Mouse (Mus musculus): ENCODE results near the gene Arsb.
A peak's percentile ranks its signal among the peaks of the same experiment; 100 is the strongest.

Arsb gene

GRCm38 (mm10) chr13:93771588-93772278 is at the start of gene Arsb:
Gene Arsb (plus strand): TSS chr13:93771630.
- peak; percentile 92 for DNase-seq

DNA sequence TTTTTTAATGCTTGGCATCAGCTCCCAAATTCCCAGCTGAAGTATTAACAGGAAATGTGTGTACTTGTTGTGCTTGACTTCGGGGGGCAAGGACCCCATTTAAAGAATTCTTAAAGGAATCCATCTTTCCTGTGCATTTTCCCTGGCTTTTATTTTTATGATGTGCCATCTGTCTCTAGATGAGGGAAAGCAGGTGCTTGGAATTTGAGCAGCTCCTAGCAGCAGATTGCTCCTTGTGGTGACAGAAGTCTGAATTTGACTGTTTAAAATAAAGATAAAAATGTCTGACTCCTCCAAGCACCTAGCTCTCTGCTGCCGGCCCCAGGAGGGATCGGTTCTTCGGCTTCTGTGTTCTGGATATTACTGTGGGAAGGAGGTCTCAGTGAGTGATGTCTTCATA is 49.5 kb upstream of the Arsb start:
- no peak for DNase-seq

GRCm38 (mm10) chr13:93723455-93723854 is 48.0 kb upstream of the Arsb start:
- DNase-seq, result no peak

- peak; percentile 25 for DNase-seq
Observed at GRCm38 (mm10) chr13:93724206-93724605, 47.2 kb upstream of the Arsb start.

GRCm38 (mm10) chr13:93735131-93735636 is 36.2 kb upstream of the Arsb start:
- DNase-seq, result no peak

- no peak for DNase-seq
Observed at GRCm38 (mm10) chr13:93744118-93744517, 27.3 kb upstream of the Arsb start.

DNA sequence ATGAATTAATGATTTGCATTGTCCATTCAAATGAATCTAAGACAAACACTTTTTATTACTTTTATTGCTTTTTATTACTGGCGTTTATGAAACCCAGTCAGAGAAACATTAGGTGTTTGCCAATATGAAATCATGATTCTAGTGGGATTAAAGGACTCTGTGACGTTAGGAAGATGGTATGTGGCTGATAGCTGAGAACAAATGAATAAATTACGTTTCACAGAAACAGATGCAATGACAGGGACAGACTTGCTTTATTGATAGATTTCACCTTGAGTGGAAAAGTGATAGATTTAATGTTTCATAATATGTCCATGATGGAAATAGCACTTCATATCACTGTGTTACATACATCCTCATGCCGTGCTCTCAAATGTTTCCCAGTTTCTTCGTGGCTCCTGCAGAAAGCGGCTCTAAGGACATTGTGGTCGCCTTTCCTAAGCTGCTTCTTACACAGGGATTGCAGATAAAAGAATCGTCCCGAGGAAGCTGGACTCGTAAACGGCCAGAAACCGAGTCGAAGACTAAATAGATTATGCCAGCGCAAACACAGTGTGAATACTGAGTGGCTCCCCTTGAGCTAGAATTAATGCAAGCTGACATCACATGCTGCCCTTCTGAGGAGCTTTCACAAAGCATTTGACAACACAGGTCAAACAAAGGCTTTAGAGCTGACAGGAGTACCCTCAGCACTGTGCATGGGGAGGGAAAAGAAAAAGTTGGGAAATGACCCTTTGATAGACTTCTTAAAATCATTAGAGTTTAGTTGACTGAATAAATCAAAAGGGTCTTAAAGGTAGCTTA is 18.6 kb upstream of the Arsb start:
- DNase-seq, result no peak

GRCm38 (mm10) chr13:93755084-93755483 is 16.3 kb upstream of the Arsb start:
- no peak for DNase-seq

DNA sequence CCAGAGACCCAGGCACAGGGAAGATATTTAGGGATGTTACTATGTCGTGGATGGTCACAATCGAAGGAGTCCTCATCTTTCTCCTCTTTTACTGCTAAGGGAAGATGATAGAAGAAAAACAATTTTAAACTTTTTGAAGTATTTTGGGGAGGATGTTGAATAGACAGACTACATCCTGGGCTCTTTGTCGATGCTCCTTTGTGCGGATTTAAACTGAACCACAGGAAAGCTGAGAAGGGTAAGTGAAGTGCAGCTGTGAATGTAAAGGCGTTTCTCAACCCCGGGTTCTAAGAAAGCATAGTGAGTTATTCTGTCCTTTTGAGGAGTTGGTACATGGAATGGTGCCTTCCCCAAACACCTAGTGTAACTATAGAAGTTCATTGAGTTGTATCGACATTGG is 14.8 kb upstream of the Arsb start:
- DNase-seq, result no peak

DNA sequence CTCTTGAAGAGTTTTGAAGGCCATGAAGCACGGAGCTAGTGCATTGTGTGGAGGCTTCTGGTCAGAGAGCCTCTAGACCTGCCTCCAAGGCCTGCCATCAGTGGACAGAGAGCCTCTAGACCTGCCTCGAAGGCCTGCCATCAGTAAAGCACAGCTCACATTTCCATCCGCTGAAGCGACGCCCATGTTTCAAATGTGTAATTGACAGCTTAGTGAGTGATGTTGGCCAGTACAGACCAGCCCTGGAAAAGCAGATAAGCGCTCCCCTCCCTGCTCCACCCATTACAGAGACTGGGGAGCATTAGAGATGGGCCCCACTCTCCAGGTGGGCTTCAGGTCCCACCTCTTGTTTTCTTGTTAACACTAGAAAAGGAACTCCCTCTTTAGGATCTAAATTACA is 13.9 kb upstream of the Arsb start:
- no peak for DNase-seq

DNA sequence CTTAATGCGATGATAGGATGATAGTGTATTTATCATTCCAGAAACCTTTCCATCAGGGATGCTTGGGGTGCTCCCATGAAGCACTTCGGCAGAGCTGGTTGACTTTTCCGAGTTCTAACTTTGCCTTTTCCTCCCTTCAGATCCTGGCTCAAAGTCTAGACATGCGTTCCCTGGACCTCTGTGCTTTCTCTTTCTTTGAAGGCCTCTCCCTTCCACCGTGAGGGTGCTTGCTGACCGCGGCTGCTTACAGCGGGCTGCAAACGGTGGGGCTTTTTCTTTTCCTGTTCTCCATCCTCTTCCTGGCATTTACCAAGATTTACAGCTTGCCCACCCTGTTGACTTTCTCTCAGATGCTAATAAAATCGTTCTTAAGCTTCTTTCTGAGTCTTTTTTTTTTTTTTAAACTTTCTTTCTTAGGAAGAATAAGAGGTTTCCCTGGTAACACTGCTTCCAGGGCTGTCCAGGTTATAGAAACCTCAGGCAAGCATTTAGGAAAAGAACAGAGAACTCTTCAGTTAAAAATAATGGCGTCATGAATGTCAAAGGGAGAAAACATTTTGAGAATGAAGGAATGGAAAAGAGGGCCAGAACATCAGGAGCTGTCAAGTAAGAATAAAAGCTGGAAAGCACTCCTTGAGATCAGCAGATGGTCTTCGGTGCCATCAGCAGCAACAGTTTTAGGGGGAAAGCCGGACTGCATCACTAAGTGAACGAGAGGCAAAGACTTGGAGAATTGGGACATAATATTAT is 13.1 kb upstream of the Arsb start:
- DNase-seq, result no peak

GRCm38 (mm10) chr13:93761831-93762230 is 9.6 kb upstream of the Arsb start:
- no peak for DNase-seq

DNA sequence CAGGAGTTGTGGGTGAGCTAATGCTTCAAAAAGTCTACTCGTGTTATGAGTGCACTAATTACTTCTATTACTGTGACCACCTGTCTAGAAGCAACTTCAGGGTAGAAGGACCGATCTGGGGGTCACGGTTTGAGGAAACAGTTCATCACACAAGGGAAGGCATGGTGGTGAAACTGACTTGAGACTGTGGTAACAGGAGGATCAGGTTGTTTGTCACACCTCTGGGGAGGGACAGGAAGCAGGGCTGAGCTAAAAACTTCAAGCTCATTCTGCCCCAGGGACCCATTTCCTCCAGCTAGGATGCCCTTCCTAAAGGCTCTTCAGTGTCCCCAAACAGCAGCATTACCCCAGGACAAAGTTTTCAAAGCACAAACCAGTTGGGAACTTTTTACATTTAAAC is 8.6 kb upstream of the Arsb start:
- no peak for DNase-seq

GRCm38 (mm10) chr13:93764321-93764973 is 7.0 kb upstream of the Arsb start:
- no peak for DNase-seq

DNA sequence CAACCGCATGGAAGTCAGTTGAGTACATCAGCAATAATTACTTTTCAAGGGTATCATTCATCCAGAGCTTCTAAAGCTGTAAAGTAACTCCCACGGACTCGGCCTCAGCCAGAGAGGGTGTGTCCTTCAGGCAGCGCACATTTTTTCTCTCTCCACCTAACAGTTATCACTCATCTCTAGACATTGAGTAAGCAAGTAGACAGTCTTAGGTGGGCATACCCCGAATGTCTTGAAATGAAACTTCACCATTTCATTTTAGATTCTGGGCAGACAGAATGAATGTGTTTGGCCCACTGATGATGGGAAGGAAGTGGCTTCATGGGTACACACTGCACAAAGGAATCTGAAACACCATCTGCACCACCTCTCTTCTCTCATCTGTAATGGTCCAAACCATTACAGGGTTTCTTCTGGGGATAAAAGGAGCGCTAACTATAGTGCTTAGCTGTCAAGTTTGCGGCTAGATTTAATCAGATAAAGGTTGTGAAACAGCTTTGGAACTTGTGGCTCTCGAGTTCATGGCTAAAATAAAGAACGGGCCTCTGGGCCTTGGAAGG is 321 bp upstream of the Arsb start:
- no peak for DNase-seq

DNA sequence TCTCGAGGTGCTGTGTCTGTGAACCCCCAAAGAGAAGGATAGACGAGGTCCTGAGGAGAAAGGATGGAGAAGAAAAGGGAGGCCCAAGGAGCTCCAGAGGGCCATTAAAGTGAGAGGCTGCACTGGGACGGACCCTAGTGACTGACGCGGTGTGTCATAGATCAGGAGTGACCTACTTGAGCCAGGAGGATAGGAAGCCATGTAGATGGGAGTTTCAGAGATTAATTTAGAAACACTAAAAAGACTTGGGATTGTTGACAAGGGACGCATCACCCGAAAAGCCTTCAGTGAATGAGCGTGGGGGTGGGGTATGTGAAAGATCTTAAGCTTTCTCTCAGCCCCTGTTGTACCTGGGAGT is 828 bp downstream of the Arsb start:
- no peak for DNase-seq

- DNase-seq, result no peak
Observed at GRCm38 (mm10) chr13:93772861-93773260, 1.4 kb downstream of the Arsb start.

DNA sequence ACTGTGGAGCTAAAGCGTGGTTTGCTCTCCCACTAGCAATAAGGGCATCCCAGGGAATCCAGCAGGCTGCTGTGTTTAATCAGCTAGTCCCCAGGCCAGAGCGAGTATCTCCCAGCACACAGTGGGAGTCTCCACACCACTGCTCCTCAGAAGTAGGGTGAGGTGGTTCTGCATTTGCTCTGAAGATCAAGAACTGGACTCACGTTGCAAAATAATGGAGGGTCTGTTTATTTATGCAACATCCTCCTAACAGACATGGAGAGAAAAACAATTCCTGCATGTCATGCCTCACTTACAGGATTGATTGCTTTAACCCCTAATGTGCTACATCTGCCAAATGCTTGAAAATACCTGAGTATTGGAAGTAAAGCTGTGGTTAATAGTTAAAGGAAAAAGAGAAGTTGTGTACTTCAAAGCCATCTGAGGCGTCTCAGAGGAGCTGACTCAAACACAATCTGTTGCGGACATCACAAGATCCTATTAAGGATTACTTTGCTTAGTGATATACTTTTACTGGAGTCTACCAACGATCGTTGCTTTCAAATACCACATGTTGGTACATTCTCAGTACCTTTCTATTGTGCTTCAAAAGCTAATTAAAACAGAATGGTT is 2.4 kb downstream of the Arsb start:
- no peak for DNase-seq

DNA sequence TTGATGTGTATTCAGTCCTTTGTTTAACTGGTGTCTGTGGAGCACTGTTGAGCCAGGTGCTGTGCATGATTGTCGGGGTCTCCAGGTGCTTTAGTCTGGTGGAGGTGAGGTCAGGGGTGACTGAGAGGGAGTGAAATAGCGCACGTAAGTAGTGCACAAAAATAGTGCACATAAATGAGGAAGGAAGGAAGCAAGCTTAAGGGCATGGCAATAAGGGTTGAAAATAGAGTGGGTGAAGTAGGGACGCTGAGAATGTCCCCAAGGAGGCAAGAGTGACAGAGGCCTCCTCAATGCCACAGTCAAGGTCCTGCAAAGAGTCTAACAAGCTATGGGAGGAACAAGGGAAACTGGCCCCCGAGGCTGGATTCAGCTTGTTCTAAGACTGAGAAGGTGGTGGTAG is 11.4 kb downstream of the Arsb start:
- no peak for DNase-seq

GRCm38 (mm10) chr13:93785329-93785728 is 13.9 kb downstream of the Arsb start:
- peak; percentile 22 for DNase-seq

- peak; percentile 15 for DNase-seq
Observed at GRCm38 (mm10) chr13:93786051-93786450, 14.6 kb downstream of the Arsb start.

DNA sequence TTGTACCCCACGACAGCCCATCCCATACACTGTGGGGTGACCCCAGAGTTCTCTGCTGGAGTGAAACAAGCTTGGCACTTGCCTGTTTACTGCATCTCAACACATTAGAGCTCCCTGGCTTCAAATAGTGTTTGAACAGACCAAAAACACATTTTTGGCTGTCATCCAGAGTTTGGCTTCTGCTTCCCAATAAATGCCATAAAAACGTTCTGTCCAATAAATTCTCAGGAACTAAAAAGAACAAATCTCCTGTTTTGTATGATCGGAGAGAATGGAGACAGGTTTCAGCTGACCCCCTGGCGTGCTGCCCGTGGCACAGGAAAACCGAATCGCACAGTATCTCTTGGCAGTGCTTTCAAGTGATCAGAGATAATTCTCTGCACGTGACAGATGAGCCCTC is 16.2 kb downstream of the Arsb start:
- DNase-seq, result peak; percentile 45
